Mouse (Mus musculus) erythroblast, embryonic 14.5 days (primary cell): ENCODE data around the gene Mars2. TPM values are rescaled to one million over a fixed set of nuclear protein-coding genes. Genes with fewer than 3 reads are reported as not detected.

ENCODE experiments used
- H3K27me3 ChIP-seq: 2 replicates; pipeline ENCODE4 v1.6.1; 2012; ENCODE audit warnings: inconsistent platforms; ENCODE audit not compliant: control insufficient read depth
- H3K36me3 ChIP-seq: 2 replicates; pipeline ENCODE4 v1.6.1; 2012; ENCODE audit warnings: mild to moderate bottlenecking, inconsistent platforms; ENCODE audit not compliant: control insufficient read depth
- H3K4me1 ChIP-seq: 2 replicates; pipeline ENCODE4 v1.6.1; 2012; ENCODE audit warnings: inconsistent platforms; ENCODE audit not compliant: control insufficient read depth
- H3K4me3 ChIP-seq: replicated peaks from 2 replicates; pipeline ENCODE3; 2012; ENCODE audit warnings: moderate library complexity, mild to moderate bottlenecking, inconsistent platforms
- H3K9me3 ChIP-seq: 2 replicates; pipeline ENCODE4 v1.6.1; 2012; ENCODE audit warnings: low read length, inconsistent platforms, mixed read lengths; ENCODE audit not compliant: control insufficient read depth
- GATA1 ChIP-seq: IDR thresholded peaks from 2 replicates; pipeline ENCODE4 v1.6.1; 2012; ENCODE audit warnings: low read length, inconsistent platforms, mixed read lengths
- TAL1 ChIP-seq: IDR thresholded peaks from 3 replicates; pipeline ENCODE4 v1.6.1; 2012; ENCODE audit warnings: low read length, inconsistent platforms, mixed read lengths
- polyA plus RNA-seq: library from polyadenylated mRNA; stranded (reverse); fragments of >175 nt; gene quantifications from 2 replicates; pipeline ENCODE4 v1.2.3, GENCODE M21; 2012

Gene Mars2
- 0.05 and 0.07 TPM in 2 replicates for polyA plus RNA-seq

DNA sequence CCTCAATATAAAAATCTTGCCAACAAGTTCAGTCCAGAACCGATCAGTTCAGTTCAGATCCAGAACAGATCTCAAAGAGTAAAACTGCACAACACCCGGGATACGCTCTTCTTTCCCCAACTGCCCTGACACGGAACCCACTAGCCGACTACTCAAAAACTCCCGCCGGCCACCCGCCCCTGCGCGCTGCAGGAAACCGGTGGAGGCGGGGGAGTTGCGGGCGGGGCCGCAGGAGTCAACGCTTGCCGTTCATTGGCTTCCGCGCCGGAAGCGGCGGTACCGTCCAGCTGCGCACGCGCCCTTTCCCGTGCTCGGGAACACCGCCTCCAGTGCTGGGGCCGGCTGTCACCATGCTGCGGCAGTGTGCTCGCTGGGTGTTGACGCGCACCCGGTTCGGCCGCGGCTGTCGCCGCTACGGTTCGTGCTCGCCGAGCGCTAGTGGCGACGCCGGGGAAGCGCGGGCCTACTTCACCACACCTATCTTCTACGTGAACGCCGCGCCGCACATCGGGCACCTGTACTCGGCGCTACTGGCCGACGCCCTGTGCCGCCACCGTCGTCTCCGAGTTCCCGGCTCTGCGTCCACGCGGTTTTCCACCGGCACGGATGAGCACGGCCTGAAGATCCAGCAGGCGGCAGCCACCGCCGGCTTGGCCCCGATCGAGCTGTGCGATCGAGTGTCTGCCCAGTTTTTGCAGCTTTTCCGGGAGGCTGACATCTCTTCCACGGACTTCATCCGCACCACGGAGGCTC, at the start of gene Mars2:
Mars2 (plus strand) TSS at position 288 of the 753 bp plus-strand sequence.
- peaks cover 10% of the 10 kb centered on the region for H3K36me3 ChIP-seq
- peaks cover 49% of the 10 kb centered on the region for H3K4me1 ChIP-seq
- peak within 1 kb of the TSS; percentile 78 for H3K4me3 ChIP-seq
- H3K27me3 ChIP-seq: peaks cover 2% of the 10 kb centered on the region; the same call in 1 of the 2 replicates
- no peaks in the 10 kb centered on the region for H3K9me3 ChIP-seq
- TF ChIP-seq GATA1: no peak
- TF ChIP-seq TAL1: no peak

DNA sequence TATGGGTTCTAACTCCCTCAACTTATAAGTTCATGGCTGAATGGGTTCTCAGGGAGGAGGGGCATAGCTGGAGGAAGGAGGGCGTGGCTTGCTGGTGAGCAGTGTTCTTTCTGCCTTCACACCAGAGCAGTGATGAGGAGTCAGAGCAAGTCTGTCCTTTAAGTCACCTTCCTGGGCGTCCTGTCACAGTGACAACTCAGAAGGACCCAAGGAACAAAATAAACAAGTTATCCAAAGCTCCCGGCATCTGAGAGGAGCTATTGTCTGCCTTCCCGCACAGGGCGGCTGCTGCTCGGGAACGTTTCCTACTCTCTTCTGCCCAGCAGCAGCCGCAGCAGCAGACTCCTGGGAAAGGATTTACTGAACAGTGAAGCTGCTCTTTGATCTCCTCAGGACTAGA, 45.0 kb upstream of the Mars2 start:
- Histone ChIP-seq H3K9me3 (no peaks in the 10 kb centered on the region), H3K27me3 (no peaks in the 10 kb centered on the region), H3K4me3 (no peak overlapping the region), H3K4me1 (no peaks in the 10 kb centered on the region), H3K36me3 (no peaks in the 10 kb centered on the region)
- no peak for TF ChIP-seq TAL1
- no peak for TF ChIP-seq GATA1

DNA sequence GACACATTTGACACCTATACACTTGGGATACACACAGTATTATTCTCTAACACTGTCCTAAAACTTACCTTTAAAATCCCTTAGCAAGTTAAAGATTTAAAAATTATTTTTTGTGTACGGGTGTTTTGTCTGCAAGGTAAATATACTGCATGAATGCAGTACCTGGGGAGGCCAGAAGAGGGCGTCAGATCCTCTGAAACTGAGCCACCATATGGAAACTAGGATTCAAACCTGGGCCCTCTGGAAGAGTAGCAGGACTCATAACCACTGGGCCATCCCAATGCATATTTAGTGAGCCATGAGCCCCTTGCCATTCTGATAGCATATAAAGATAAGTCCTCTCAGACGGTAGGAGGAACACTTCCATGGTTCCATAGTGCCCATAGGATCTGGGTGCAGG, 44.2 kb upstream of the Mars2 start:
- Histone ChIP-seq H3K4me1 (no peaks in the 10 kb centered on the region), H3K36me3 (no peaks in the 10 kb centered on the region), H3K4me3 (no peak overlapping the region), H3K27me3 (no peaks in the 10 kb centered on the region), H3K9me3 (no peaks in the 10 kb centered on the region)
- no peak for TF ChIP-seq TAL1
- no peak for TF ChIP-seq GATA1

DNA sequence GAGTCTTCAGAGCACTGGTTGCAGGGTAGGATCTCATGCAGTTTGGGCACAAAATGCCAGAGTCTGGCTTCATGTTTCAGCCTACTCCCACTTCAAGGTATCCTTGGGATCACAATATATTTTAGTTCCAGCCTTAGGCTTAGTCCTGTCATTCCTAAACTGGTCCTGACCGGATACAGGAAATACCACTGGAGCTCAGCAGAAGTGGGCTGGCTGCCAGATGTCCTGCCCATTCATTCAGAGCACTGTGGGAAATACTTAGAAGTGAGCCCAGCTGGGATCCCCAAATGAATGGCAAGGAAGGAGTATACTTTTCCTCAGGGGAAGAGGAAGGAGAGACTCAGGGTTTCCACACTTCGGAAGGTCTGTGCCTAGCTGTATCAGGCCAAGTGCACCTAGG, 43.7 kb upstream of the Mars2 start:
- TF ChIP-seq GATA1 (no peak), TAL1 (no peak)
- H3K36me3 ChIP-seq: no peaks in the 10 kb centered on the region
- H3K4me1 ChIP-seq: peaks cover 4% of the 10 kb centered on the region
- no peak overlapping the region for H3K4me3 ChIP-seq
- H3K27me3 ChIP-seq: no peaks in the 10 kb centered on the region
- no peaks in the 10 kb centered on the region for H3K9me3 ChIP-seq

DNA sequence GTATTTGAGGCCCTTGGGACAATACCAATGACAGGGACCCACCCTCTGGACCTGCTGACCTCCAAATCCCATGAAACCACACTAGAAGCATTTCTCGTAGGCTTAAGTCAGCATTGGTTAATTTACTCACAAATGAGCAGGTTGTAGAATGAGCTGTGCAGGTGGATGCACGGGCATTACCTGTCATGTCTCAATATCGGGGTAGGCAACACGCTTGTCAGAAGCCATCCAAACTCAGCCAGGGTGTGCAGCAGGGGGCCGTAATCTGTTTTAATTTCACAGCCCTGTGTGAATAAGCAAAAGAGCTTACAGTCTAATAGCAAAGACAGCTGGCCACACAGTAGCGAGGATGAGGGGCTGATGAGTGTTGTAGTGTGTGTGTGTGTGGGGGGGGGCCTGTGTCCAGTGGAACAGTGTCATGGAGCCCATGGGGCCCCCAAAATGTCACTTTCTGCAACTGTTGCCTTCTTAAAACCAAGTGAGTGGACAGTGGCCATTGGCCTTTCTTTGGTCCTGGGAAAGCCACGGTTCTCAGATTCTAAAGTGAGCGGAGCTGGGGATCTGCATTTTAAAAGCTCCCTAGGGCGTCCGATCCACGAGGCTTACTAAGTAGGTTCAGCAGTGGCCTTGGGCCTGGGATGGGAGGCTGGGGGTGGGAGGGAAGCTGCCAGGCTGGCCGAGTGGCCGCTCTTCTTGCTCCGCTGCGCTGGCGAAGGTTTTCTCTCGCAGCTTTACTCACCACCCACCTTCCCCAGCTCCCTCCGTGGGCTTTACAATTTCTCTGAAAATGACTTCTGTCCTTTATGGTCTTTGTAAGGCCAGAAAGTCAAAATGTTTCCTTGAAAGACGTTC, 42.7 kb upstream of the Mars2 start:
- H3K9me3 ChIP-seq: no peaks in the 10 kb centered on the region
- TF ChIP-seq TAL1 (no peak), GATA1 (no peak)
- H3K27me3 ChIP-seq: no peaks in the 10 kb centered on the region
- no peaks in the 10 kb centered on the region for H3K36me3 ChIP-seq
- H3K4me1 ChIP-seq: peaks cover 13% of the 10 kb centered on the region
- no peak overlapping the region for H3K4me3 ChIP-seq

DNA sequence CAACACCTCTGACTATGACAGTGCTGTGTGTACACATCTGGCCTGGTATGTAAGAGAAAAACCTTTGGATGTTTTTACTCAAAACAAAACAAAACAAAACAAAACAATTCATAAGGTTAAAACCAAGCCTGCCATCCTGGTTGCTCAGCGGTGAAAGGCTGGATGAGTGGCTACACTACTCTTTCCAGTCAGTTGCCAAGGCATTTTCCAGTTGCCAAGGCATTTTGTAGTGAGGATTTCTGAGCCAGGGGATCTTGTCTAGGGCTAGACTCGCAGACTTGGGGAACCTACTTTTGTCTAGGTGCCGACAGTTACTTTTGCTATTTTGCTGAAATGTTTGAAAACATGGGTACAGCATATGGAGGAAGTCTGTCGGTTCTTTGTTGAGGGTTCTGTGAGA, 42.0 kb upstream of the Mars2 start:
- no peaks in the 10 kb centered on the region for H3K36me3 ChIP-seq
- peaks cover 18% of the 10 kb centered on the region for H3K4me1 ChIP-seq
- no peaks in the 10 kb centered on the region for H3K27me3 ChIP-seq
- H3K9me3 ChIP-seq: no peaks in the 10 kb centered on the region
- H3K4me3 ChIP-seq: no peak overlapping the region
- no peak for TF ChIP-seq GATA1
- TF ChIP-seq TAL1: no peak

DNA sequence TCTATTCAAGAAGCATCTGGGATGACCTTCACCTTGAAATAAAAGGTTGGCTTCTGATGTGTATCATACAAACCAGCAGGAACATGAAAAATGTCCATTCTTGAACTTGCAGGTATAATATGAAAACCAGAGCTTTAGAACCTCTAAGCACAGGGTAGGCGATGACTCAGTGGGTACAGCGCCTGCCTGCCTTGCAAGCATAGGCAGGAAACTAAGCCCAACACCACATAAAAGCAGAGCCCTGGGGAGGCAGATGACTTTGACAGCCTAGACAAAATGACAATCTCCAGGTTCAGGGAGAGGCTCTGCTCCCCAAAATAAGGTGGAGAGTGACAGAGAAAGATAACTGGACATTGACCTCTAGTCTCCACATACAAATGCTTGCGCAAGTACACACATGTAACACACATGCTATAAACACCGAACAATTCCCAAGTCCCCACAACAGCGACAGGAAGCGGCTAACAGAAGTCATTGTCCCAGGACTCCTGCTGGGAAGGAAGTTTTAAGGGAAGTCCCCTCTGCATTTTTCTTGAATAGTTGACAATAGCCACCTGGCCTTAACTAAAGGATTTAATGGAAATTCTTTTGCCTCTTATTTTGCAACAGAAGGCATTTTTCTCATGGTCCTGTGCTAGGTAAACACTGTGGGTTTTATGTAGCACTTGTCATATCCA, 40.5 kb upstream of the Mars2 start:
- Histone ChIP-seq H3K36me3 (no peaks in the 10 kb centered on the region), H3K4me3 (no peak overlapping the region), H3K4me1 (peaks cover 19% of the 10 kb centered on the region), H3K9me3 (no peaks in the 10 kb centered on the region), H3K27me3 (no peaks in the 10 kb centered on the region)
- no peak for TF ChIP-seq GATA1
- no peak for TF ChIP-seq TAL1

DNA sequence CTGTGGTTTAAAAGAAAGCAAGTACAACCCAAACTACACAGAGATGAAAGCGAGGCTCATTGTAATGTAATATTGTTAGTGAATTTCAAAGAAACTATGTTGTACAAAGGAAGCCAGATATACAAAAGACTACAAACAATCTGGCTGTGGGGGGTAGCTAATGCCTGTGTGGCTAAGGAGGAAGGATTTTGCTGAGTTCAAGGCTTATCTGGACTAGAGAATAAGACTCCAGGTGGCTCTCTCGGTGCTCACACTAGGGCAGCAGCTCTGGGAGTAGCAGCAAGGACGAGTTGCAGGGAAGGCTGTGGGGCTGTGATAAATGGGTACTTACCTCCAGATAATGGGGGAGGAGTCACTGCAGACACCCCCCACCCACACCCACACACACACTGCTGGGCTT, 38.3 kb upstream of the Mars2 start:
- H3K9me3 ChIP-seq: no peaks in the 10 kb centered on the region
- TF ChIP-seq GATA1 (no peak), TAL1 (no peak)
- H3K36me3 ChIP-seq: no peaks in the 10 kb centered on the region
- no peak overlapping the region for H3K4me3 ChIP-seq
- peaks cover 22% of the 10 kb centered on the region for H3K4me1 ChIP-seq
- no peaks in the 10 kb centered on the region for H3K27me3 ChIP-seq
